Mouse (Mus musculus): ENCODE measurements at regions not wholly inside any gene's neighbourhood (a gene's known extent, or its start where the extent isn't known, plus 50 kb on each side); places are given as distances from the start of the nearest gene placed in this dataset. TPM values are rescaled to one million over a fixed set of nuclear protein-coding genes. Genes with fewer than 3 reads are reported as not detected.

- DNase-seq (no peak), ATAC-seq (ENCODE audit: low FRiP score, low TSS enrichment) (no peak)
- Histone ChIP-seq H3K4me3 (replicated peaks; ENCODE audit: low read depth, low read length) (no peak overlapping the region), H3K4me1 (ENCODE audit: control insufficient read depth, insufficient read depth, low read length) (peaks cover under 1% of the 10 kb centered on the region; the same call in 1 of the 2 replicates), H3K9me3 (ENCODE audit: control insufficient read depth, low read length) (no peaks in the 10 kb centered on the region), H3K4me2 (ENCODE audit: low read length) (no peak overlapping the region), H3K27ac (replicated peaks; ENCODE audit: low read depth, low read length) (no peak overlapping the region), H3K36me3 (ENCODE audit: control insufficient read depth, insufficient read depth, low read length) (no peaks in the 10 kb centered on the region), H3K9ac (replicated peaks; ENCODE audit: low read length) (no peak overlapping the region), H3K27me3 (ENCODE audit: control insufficient read depth, insufficient read depth, low read length) (no peaks in the 10 kb centered on the region)
- 81% methylated on average over 5 of the region's 5 CpGs for WGBS
Observed at GRCm38 (mm10) chr11:21041201-21041600, 49.9 kb upstream of the Peli1 start.

Small RNA genes in the stretch of these regions (microRNA-seq; reads per million reads assigned to microRNA genes)
- gene Gm23681, result not detected

Data from midbrain, embryonic 14.5 days (tissue).